Mouse (Mus musculus): ENCODE results near the gene Gm7347.
"Not testable (repeated sequence)": the region's sequence is repeated elsewhere in the genome, so short reads cannot be mapped to it uniquely, and the experiment has no call there.

DNA sequence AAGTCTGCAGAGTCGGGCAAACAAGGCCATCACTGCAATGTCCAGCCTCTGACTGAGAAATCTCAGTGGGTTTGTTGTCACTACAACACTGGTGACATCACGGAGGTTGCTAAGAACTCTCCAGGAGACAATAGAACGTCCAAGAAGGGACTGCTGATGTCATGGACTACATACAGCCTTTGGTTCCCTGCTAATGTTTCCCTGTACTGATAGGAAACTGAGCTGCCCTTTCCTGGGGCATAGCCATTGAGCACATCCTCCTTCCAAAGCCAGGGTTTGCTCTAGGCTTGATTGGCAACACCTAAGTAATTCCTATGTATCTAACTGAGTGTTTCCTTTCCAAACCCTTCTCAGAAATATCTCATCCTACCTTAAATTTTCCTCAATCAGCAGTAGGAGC is 46.9 kb upstream of the Gm7347 start, which contains the start of gene 5031410I06Rik:
- TF ChIP-seq CTCF (IDR thresholded peaks at IDR 0.05; ENCODE audit: insufficient read depth, low read length); POLR2A (IDR thresholded peaks at IDR 0.05; ENCODE audit: borderline replicate concordance, extremely low read depth, low read depth, low read length): not testable (repeated sequence)
